Mouse (Mus musculus) stomach, postnatal 0 days (tissue): ENCODE measurements around the gene Ntan1.

Source experiments
- CTCF ChIP-seq: IDR thresholded peaks from 2 replicates; pipeline ENCODE4 v1.5.1; 2016; ENCODE audit warnings: antibody characterized with exemption, low read depth, mild to moderate bottlenecking, moderate library complexity
- EP300 ChIP-seq: optimal IDR thresholded peaks from 2 replicates; pipeline ENCODE3; 2016; ENCODE audit warnings: antibody characterized with exemption

GRCm38 (mm10) chr16:13840956-13841355 lies 22.3 kb downstream of the Ntan1 start:
- TF ChIP-seq CTCF, result no peak
- TF ChIP-seq EP300, result no peak
